Mouse (Mus musculus) CH12.LX (cell line): ENCODE data around the gene Trem1. TPM values are rescaled to one million over a fixed set of nuclear protein-coding genes. Genes with fewer than 3 reads are reported as not detected.

Experiments used
- DNase-seq: peaks from one replicate; pipeline ENCODE4 v3.0.0-alpha.2; 2013; ENCODE audit errors: extremely low read depth
- H3K27ac ChIP-seq: 2 replicates; pipeline ENCODE4 v1.5.1; 2012; ENCODE audit warnings: low read depth, mild to moderate bottlenecking, control low read depth, moderate library complexity; ENCODE audit not compliant: insufficient read depth
- H3K27me3 ChIP-seq: replicated peaks from 2 replicates; pipeline ENCODE3; 2012; ENCODE audit warnings: inconsistent platforms
- H3K36me3 ChIP-seq, 2 experiments: replicated peaks in 1 of 2; 2 replicates each; pipeline versions ENCODE3 to v1.6.1; 2012; ENCODE audit warnings: inconsistent platforms in 1 of 2, low read length in 1 of 2, mild to moderate bottlenecking in 1 of 2, mixed read lengths in 1 of 2, moderate library complexity in 1 of 2; ENCODE audit not compliant: control insufficient read depth in 1 of 2, insufficient read depth in 1 of 2
- H3K4me1 ChIP-seq, 2 experiments: 2 replicates each; pipeline ENCODE4 v1.6.1; 2012; ENCODE audit warnings: inconsistent platforms in 1 of 2, moderate library complexity in 1 of 2; ENCODE audit not compliant: insufficient read depth in 2 of 2, control insufficient read depth in 1 of 2
- H3K4me2 ChIP-seq: 2 replicates; pipeline ENCODE4 v1.6.1; 2012; ENCODE audit warnings: low read depth, mild to moderate bottlenecking, control low read depth; ENCODE audit not compliant: poor library complexity, insufficient read depth, severe bottlenecking
- H3K4me3 ChIP-seq, 3 experiments: fragments of 150-350 bp in 1 of 3; sonication (generic) in 1 of 3; replicated peaks in 1 of 3; 2 replicates each; pipeline versions ENCODE3 to v1.5.1; 2011 to 2012; ENCODE audit warnings: low read depth in 2 of 3, low read length in 2 of 3, mild to moderate bottlenecking in 2 of 3, moderate library complexity in 2 of 3, control low read depth in 1 of 3, improper control_type of control experiment in 1 of 3, inconsistent platforms in 1 of 3, mixed read lengths in 1 of 3; ENCODE audit not compliant: poor library complexity in 1 of 3
- H3K79me2 ChIP-seq: replicated peaks from 2 replicates; pipeline ENCODE4 v1.6.1; 2012; ENCODE audit warnings: mild to moderate bottlenecking, moderate library complexity; ENCODE audit not compliant: control insufficient read depth, poor library complexity, insufficient read depth, severe bottlenecking; ENCODE audit errors: extremely low read depth
- H3K9ac ChIP-seq: 2 replicates; pipeline ENCODE4 v1.6.1; 2012; ENCODE audit warnings: low read depth, mild to moderate bottlenecking, control low read depth, moderate library complexity; ENCODE audit not compliant: insufficient read depth
- H3K9me3 ChIP-seq: replicated peaks from 2 replicates; pipeline ENCODE3; 2012; ENCODE audit warnings: low read length, inconsistent platforms, mixed read lengths
- CHD1 ChIP-seq: IDR thresholded peaks from 2 replicates; pipeline ENCODE4 v1.6.1; 2012; ENCODE audit warnings: low read depth, low read length, improper control_type of control experiment, inconsistent platforms
- CHD2 ChIP-seq: IDR thresholded peaks from 2 replicates; pipeline ENCODE4 v1.6.1; 2011; ENCODE audit warnings: low read length, improper control_type of control experiment
- CTCF ChIP-seq, 2 experiments: IDR thresholded peaks in 1 of 2; conservative IDR thresholded peaks in 1 of 2; 2 replicates each; pipeline ENCODE4 v1.5.1; 2011 to 2012; ENCODE audit warnings: low read depth in 2 of 2, low read length in 2 of 2, improper control_type of control experiment in 1 of 2, inconsistent platforms in 1 of 2, mild to moderate bottlenecking in 1 of 2, moderate library complexity in 1 of 2
- E2F4 ChIP-seq: IDR thresholded peaks from 2 replicates; pipeline ENCODE4 v1.6.1; 2011; ENCODE audit warnings: low read depth, low read length, improper control_type of control experiment; ENCODE audit not compliant: insufficient replicate concordance
- ETS1 ChIP-seq: conservative IDR thresholded peaks from 2 replicates; pipeline ENCODE4 v1.6.1; 2012; ENCODE audit warnings: low read depth, mild to moderate bottlenecking, inconsistent platforms, low read length, improper control_type of control experiment, moderate library complexity
- GABPA ChIP-seq: IDR thresholded peaks from 2 replicates; pipeline ENCODE4 v1.6.1; 2012; ENCODE audit warnings: low read depth, low read length, improper control_type of control experiment, inconsistent platforms; ENCODE audit not compliant: insufficient replicate concordance
- JUN ChIP-seq: IDR thresholded peaks from 2 replicates; pipeline ENCODE4 v1.6.1; 2011; ENCODE audit warnings: low read depth, mild to moderate bottlenecking, low read length, improper control_type of control experiment, moderate library complexity; ENCODE audit not compliant: insufficient read depth
- JUND ChIP-seq: conservative IDR thresholded peaks from 2 replicates; pipeline ENCODE4 v1.6.1; 2011; ENCODE audit warnings: low read depth, low read length, improper control_type of control experiment
- KAT2A ChIP-seq: IDR thresholded peaks from 2 replicates; pipeline ENCODE4 v1.6.1; 2012; ENCODE audit warnings: low read length, improper control_type of control experiment, inconsistent platforms; ENCODE audit not compliant: insufficient replicate concordance
- MAFK ChIP-seq: IDR thresholded peaks from 2 replicates; pipeline ENCODE4 v1.6.1; 2011; ENCODE audit warnings: low read length, improper control_type of control experiment; ENCODE audit not compliant: insufficient replicate concordance
- MAZ ChIP-seq: IDR thresholded peaks from 2 replicates; pipeline ENCODE4 v1.6.1; 2012; ENCODE audit warnings: low read depth, mild to moderate bottlenecking, inconsistent platforms, low read length, improper control_type of control experiment, moderate library complexity
- NELFE ChIP-seq: IDR thresholded peaks from 2 replicates; pipeline ENCODE4 v1.6.1; 2011; ENCODE audit warnings: low read depth, low read length, improper control_type of control experiment
- PAX5 ChIP-seq: IDR thresholded peaks from 2 replicates; pipeline ENCODE4 v1.6.1; 2012; ENCODE audit warnings: low read length, inconsistent platforms, mixed read lengths
- RAD21 ChIP-seq: IDR thresholded peaks from 2 replicates; pipeline ENCODE4 v1.6.1; 2011; ENCODE audit warnings: low read depth, mild to moderate bottlenecking, low read length, improper control_type of control experiment, moderate library complexity
- SMC3 ChIP-seq: IDR thresholded peaks from 2 replicates; pipeline ENCODE4 v1.6.1; 2011; ENCODE audit warnings: low read depth, low read length, improper control_type of control experiment
- TBP ChIP-seq: conservative IDR thresholded peaks from 2 replicates; pipeline ENCODE4 v1.6.1; 2011; ENCODE audit warnings: low read depth, low read length, improper control_type of control experiment
- TCF12 ChIP-seq: IDR thresholded peaks from 2 replicates; pipeline ENCODE4 v1.6.1; 2014; ENCODE audit warnings: low read depth, mild to moderate bottlenecking, inconsistent platforms, low read length, improper control_type of control experiment
- UBTF ChIP-seq: IDR thresholded peaks from 2 replicates; pipeline ENCODE4 v1.6.1; 2012; ENCODE audit warnings: low read depth, mild to moderate bottlenecking, inconsistent platforms, low read length, improper control_type of control experiment, moderate library complexity
- USF2 ChIP-seq: conservative IDR thresholded peaks from 2 replicates; pipeline ENCODE4 v1.6.1; 2011; ENCODE audit warnings: low read depth, low read length, improper control_type of control experiment
- ZC3H11A ChIP-seq: IDR thresholded peaks from 2 replicates; pipeline ENCODE4 v1.6.1; 2012; ENCODE audit warnings: low read depth, mild to moderate bottlenecking, inconsistent platforms, low read length, improper control_type of control experiment
- ZNF384 ChIP-seq: IDR thresholded peaks from 2 replicates; pipeline ENCODE4 v1.6.1; 2012; ENCODE audit warnings: low read depth, low read length, improper control_type of control experiment, inconsistent platforms
- dilution Hi-C: fragments of 300-500 bp; cut with MboI; formaldehyde crosslinking; loops from 2 replicates; pipeline ENCODE4 v1.14.3; 2020; ENCODE audit warnings: low sequenced_read_pairs; ENCODE audit not compliant: extremely low pct_unique_long_range_greater_than_20kb, extremely low pct_ligation_motif_present
- in situ Hi-C: fragments of 300-500 bp; cut with MboI; formaldehyde crosslinking; loops from 3 replicates; pipeline ENCODE4 v1.14.3; 2019; ENCODE audit warnings: low sequenced_read_pairs, low pct_ligation_motif_present, low pct_unique_long_range_greater_than_20kb, mixed read lengths
- polyA plus RNA-seq: library from polyadenylated mRNA; unstranded; fragments of >175 nt; gene quantifications from 2 replicates; pipeline ENCODE4 v1.2.1, GENCODE M21; 2012; ENCODE audit warnings: low read depth; ENCODE audit not compliant: insufficient read length
- total RNA-seq, 2 experiments: library from RNA; depleted of rRNA; stranded (reverse); fragments of 300-350 nt in 1 of 2; fragments of >200 nt in 1 of 2; gene quantifications; 2 replicates each; pipeline ENCODE4 v1.2.3; 2012 to 2014

Trem1 gene
- total and polyA plus RNA-seq, 3 experiments = 0.17 to 0.29 TPM; not detected in 1

DNA sequence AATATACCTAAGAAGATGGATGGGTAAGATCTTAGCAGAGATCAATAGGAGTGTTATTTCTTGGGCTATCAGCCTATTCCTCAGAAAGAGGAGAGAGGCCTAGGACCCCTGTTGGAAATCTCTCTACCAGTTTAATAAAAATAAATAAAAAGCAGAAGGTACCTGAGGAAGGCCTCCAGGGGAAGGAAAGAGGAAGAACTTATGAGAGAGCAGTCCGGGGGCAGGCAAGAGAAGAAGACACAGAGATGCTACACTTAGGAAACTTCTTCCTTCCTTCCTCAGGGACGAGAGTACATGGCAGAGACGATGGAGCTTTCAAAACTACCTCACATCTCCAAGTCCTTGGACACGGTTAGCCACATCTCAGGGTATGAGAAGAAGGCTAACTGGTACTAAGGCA is 41.5 kb downstream of the Trem1 start:
- H3K9ac ChIP-seq = no peak overlapping the region
- DNase-seq = no peak
- no peak overlapping the region for H3K27ac ChIP-seq
- H3K9me3 ChIP-seq = no peaks in the 10 kb centered on the region
- no peaks in the 10 kb centered on the region for H3K27me3 ChIP-seq
- H3K4me2 ChIP-seq = no peak overlapping the region
- H3K79me2 ChIP-seq = no peaks in the 10 kb centered on the region
- peaks cover 0 to 24% of the 10 kb centered on the region in 2 experiments; a peak in 2 of 4 replicates for H3K4me1 ChIP-seq
- H3K4me3 ChIP-seq = no peak overlapping the region
- no peaks in the 10 kb centered on the region for H3K36me3 ChIP-seq
- in situ Hi-C loops (no loop called here), dilution Hi-C loops (no loop called here)
- no peak for TF ChIP-seq UBTF
- TF ChIP-seq TCF12 = no peak
- no peak for TF ChIP-seq ZC3H11A
- TF ChIP-seq TBP = no peak
- TF ChIP-seq ETS1 = no peak
- TF ChIP-seq USF2 = no peak
- no peak for TF ChIP-seq CHD2
- no peak for TF ChIP-seq JUND
- TF ChIP-seq NELFE = no peak

GRCm38 (mm10) chr17:48274885-48275284 is 42.3 kb downstream of the Trem1 start:
- no peaks in the 10 kb centered on the region for H3K9me3 ChIP-seq
- H3K4me2 ChIP-seq = no peak overlapping the region
- no peak overlapping the region for H3K9ac ChIP-seq
- peak; percentile 85 for DNase-seq
- no peaks in the 10 kb centered on the region for H3K36me3 ChIP-seq
- H3K27me3 ChIP-seq = no peaks in the 10 kb centered on the region
- in situ Hi-C loops (loop anchor here (25.0 kb wide), 1 partner anchor 163 kb away; no protein-coding TSS in a partner anchor), dilution Hi-C loops (no loop called here)
- TF ChIP-seq GABPA = no peak
- peak; percentile 70 for TF ChIP-seq ZC3H11A
- no peak for TF ChIP-seq CHD1
- no peak for TF ChIP-seq ZNF384
- TF ChIP-seq E2F4 = no peak
- no peak for TF ChIP-seq UBTF
- peak; percentile 79 to 91 for TF ChIP-seq CTCF (conservative IDR thresholded peaks at IDR 0.05 in 1 of 2, IDR thresholded peaks at IDR 0.05 in 1 of 2; ENCODE audit: low read depth in 2 of 2, low read length in 2 of 2)
- no peak for TF ChIP-seq KAT2A
- TF ChIP-seq JUN = no peak
- TF ChIP-seq PAX5 = no peak
- no peak for TF ChIP-seq MAZ
- TF ChIP-seq MAFK = no peak
- peak; percentile 97 for TF ChIP-seq SMC3
- peak; percentile 91 for TF ChIP-seq RAD21
- no peak overlapping the region for H3K27ac ChIP-seq
- H3K4me1 ChIP-seq = peaks cover 0 to 29% of the 10 kb centered on the region in 2 experiments; a peak in 2 of 4 replicates
- H3K79me2 ChIP-seq = no peaks in the 10 kb centered on the region
- H3K4me3 ChIP-seq = no peak overlapping the region
